ENCODE assay signal across 8 mouse cellular contexts in the genomic region with DNA sequence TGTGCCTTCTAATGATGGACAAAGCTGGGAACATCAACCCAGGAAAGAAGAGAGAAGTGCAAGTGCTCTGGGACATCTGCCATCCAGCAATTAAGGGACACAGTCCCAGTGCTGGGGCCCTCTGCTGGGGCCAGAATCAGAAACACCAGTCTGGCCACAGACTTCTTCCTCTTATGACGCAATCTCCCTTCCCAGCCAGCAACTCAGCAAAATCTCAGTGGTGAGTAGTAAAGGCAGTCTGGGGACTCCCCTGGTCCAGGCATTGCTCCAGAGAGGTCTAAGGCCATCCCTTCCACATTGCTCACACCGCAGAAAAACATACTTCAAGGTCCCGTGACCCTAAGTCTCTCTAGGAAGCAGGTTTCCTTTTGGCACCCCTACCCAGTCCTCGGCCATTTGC. TPM values are rescaled to one million over a fixed set of nuclear protein-coding genes. Genes with fewer than 3 reads are reported as not detected.
A peak's percentile ranks its signal among the peaks of the same experiment; 100 is the strongest.
DNase-seq lines count a peak whose midpoint lies in the region; ATAC-seq and TF ChIP-seq lines count a peak whose summit lies in the region.

No protein-coding gene starts in this region.

- peaks cover 5% of the 10 kb centered on the region for H3K36me3 ChIP-seq in erythroblast, embryonic 14.5 days (ENCODE audit: control insufficient read depth)
- H3K36me3 ChIP-seq in heart, adult 2 months (ENCODE audit: control insufficient read depth, insufficient read depth, low read length), result no peaks in the 10 kb centered on the region
- H3K36me3 ChIP-seq in lung, embryonic 14.5 days (ENCODE audit: insufficient read depth), result peaks cover 4% of the 10 kb centered on the region

- H3K79me2 ChIP-seq in heart, adult 2 months (replicated peaks; ENCODE audit: control insufficient read depth, insufficient read depth, low read length), result no peaks in the 10 kb centered on the region; the same call in 1 of the 2 replicates

- no peak for ATAC-seq in erythroblast, adult 5-6 weeks (replicated peaks; ENCODE audit: low FRiP score, poor library complexity, severe bottlenecking)
- 0 out of 2 replicates have a peak, but pooled peaks have one; percentile 11 for ATAC-seq in lung, embryonic 14.5 days (ENCODE audit: insufficient read depth)

- intact Hi-C loops in heart, adult 2 months (cut with DNase I), result loop anchor here (2.0 to 5.0 kb wide), 3 partner anchors 37 to 65 kb away; a partner anchor contains a TSS

- peak overlapping the region; percentile 66 for H3K4me3 ChIP-seq in erythroblast, embryonic 14.5 days (replicated peaks)
- peak overlapping the region; percentile 57 for H3K4me3 ChIP-seq in heart, adult 2 months
- peak overlapping the region; percentile 60 for H3K4me3 ChIP-seq in lung, embryonic 14.5 days (ENCODE audit: low read depth, low read length)

- WGBS in heart, adult 2 months, result 28% methylated on average over 4 of the region's 4 CpGs
- WGBS in lung, embryonic 14.5 days, result 61% methylated on average over 4 of the region's 4 CpGs

- peaks cover 24% of the 10 kb centered on the region for H3K4me1 ChIP-seq in erythroblast, embryonic 14.5 days (ENCODE audit: control insufficient read depth)
- H3K4me1 ChIP-seq in heart, adult 2 months (ENCODE audit: control insufficient read depth, insufficient read depth, low read length), result peaks cover 5% of the 10 kb centered on the region; the same call in 1 of the 2 replicates
- H3K4me1 ChIP-seq in lung, embryonic 14.5 days (ENCODE audit: insufficient read depth), result no peaks in the 10 kb centered on the region

- H3K9me3 ChIP-seq in erythroblast, embryonic 14.5 days (ENCODE audit: control insufficient read depth, low read length), result no peaks in the 10 kb centered on the region
- no peaks in the 10 kb centered on the region for H3K9me3 ChIP-seq in lung, embryonic 14.5 days (ENCODE audit: low read depth, low read length)

- peak overlapping the region; percentile 74 for H3K4me2 ChIP-seq in lung, embryonic 14.5 days

- TF ChIP-seq POLR2A in heart, adult 2 months (IDR thresholded peaks at IDR 0.05; ENCODE audit: insufficient read depth, low read depth, low read length), result no peak

- TF ChIP-seq CTCF in heart, adult 2 months (IDR thresholded peaks at IDR 0.05), result peak; percentile 33
- no peak for TF ChIP-seq CTCF in lung, embryonic 14.5 days (IDR thresholded peaks at IDR 0.05; ENCODE audit: low read depth)

- DNase-seq in adrenal gland, postnatal 14 days, result peak; percentile 70
- DNase-seq in heart, adult 2 months, result peak; percentile 46 to 70
- peak; percentile 43 for DNase-seq in kidney, adult 18-20 months
- peak; percentile 47 for DNase-seq in lung, embryonic 14.5 days
- peak; percentile 42 for DNase-seq in skeletal muscle tissue, adult 2 months (ENCODE audit: low read depth, low spot score)
- DNase-seq in left cerebral cortex, adult 18-20 months (ENCODE audit: low spot score in 2 of 2), result no peak

- H3K27ac ChIP-seq in heart, adult 2 months, result peak overlapping the region; percentile 73
- H3K27ac ChIP-seq in lung, embryonic 14.5 days (ENCODE audit: low read depth), result no peak overlapping the region

- H3K9ac ChIP-seq in heart, adult 2 months (ENCODE audit: low read depth, low read length), result no peak overlapping the region
- no peak overlapping the region for H3K9ac ChIP-seq in lung, embryonic 14.5 days

- no peak for TF ChIP-seq EP300 in heart, adult 2 months (IDR thresholded peaks at IDR 0.05; ENCODE audit: insufficient read depth, low read depth, low read length)

- H3K27me3 ChIP-seq in erythroblast, embryonic 14.5 days (ENCODE audit: control insufficient read depth), result no peaks in the 10 kb centered on the region
- no peaks in the 10 kb centered on the region for H3K27me3 ChIP-seq in heart, adult 2 months (ENCODE audit: control insufficient read depth, insufficient read depth, low read length)
- H3K27me3 ChIP-seq in lung, embryonic 14.5 days (ENCODE audit: insufficient read depth, low read length), result no peaks in the 10 kb centered on the region

RNA-seq across cellular contexts. Expression of a gene that starts 1.0 kb away (rescaled TPM):
- 0.12 and 0.21 TPM in 2 replicates for polyA plus RNA-seq in erythroblast, embryonic 14.5 days (2012)
- total RNA-seq in erythroblast, adult 5-6 weeks (2015; ENCODE audit: low replicate concordance), result 0.38 and 1.3 TPM in 2 replicates
- total RNA-seq in erythroblast, adult 5-6 weeks (2017; ENCODE audit: low replicate concordance), result 0.17 and 0.84 TPM in 2 replicates
- 13.3 and 13.6 TPM in 2 replicates for total RNA-seq in adrenal gland, postnatal 14 days (2021)
- 10 to 100 TPM; 10.6 to 10.8 TPM for total RNA-seq in heart, adult 2 months (2021)
- 17.0 and 19.3 TPM in 2 replicates for polyA plus RNA-seq in heart, adult 2 months (2012; rRNA removed)
- 12.9 and 14.1 TPM in 2 replicates for polyA plus RNA-seq in lung, embryonic 14.5 days (2014; fragmentation: Nextera tagmentation; extraction: Ambion mirVana)
- 10 to 100 TPM; 24.4 to 28.7 TPM for total RNA-seq in left cerebral cortex, adult 18-20 months (2021)

RNA-seq across cellular contexts. Expression of a gene that starts 27.1 kb away (rescaled TPM):
- 11.8 and 12.3 TPM in 2 replicates for polyA plus RNA-seq in erythroblast, embryonic 14.5 days (2012)
- 33.6 and 37.1 TPM in 2 replicates for total RNA-seq in erythroblast, adult 5-6 weeks (2015; ENCODE audit: low replicate concordance)
- total RNA-seq in erythroblast, adult 5-6 weeks (2017; ENCODE audit: low replicate concordance), result 40.6 and 56.8 TPM in 2 replicates
- total RNA-seq in adrenal gland, postnatal 14 days (2021), result 188 and 211 TPM in 2 replicates
- 10 to 100 TPM; 77.6 to 92.9 TPM for total RNA-seq in heart, adult 2 months (2021)
- 48.8 and 52.2 TPM in 2 replicates for polyA plus RNA-seq in heart, adult 2 months (2012; rRNA removed)
- 347 and 362 TPM in 2 replicates for polyA plus RNA-seq in lung, embryonic 14.5 days (2014; fragmentation: Nextera tagmentation; extraction: Ambion mirVana)
- 10 to 100 TPM; 78.1 to 96.2 TPM for total RNA-seq in left cerebral cortex, adult 18-20 months (2021)

RNA-seq across cellular contexts. Expression of a gene that starts 36.1 kb away (rescaled TPM):
- 2.5 and 2.8 TPM in 2 replicates for polyA plus RNA-seq in erythroblast, embryonic 14.5 days (2012)
- 25.4 and 38.0 TPM in 2 replicates for total RNA-seq in erythroblast, adult 5-6 weeks (2015; ENCODE audit: low replicate concordance)
- 14.8 and 28.5 TPM in 2 replicates for total RNA-seq in erythroblast, adult 5-6 weeks (2017; ENCODE audit: low replicate concordance)
- total RNA-seq in adrenal gland, postnatal 14 days (2021), result 99.6 and 129 TPM in 2 replicates
- 100 to 1,000 TPM; 663 to 774 TPM for total RNA-seq in heart, adult 2 months (2021)
- polyA plus RNA-seq in heart, adult 2 months (2012; rRNA removed), result 732 and 838 TPM in 2 replicates
- 59.5 and 62.0 TPM in 2 replicates for polyA plus RNA-seq in lung, embryonic 14.5 days (2014; fragmentation: Nextera tagmentation; extraction: Ambion mirVana)
- 100 to 1,000 TPM; 231 to 248 TPM for total RNA-seq in left cerebral cortex, adult 18-20 months (2021)

RNA-seq across cellular contexts. Expression of a gene that starts 45.0 kb away (rescaled TPM):
- polyA plus RNA-seq in erythroblast, embryonic 14.5 days (2012), result 0.74 and 1.2 TPM in 2 replicates
- 99.7 and 102 TPM in 2 replicates for total RNA-seq in erythroblast, adult 5-6 weeks (2015; ENCODE audit: low replicate concordance)
- 68.9 and 87.2 TPM in 2 replicates for total RNA-seq in erythroblast, adult 5-6 weeks (2017; ENCODE audit: low replicate concordance)
- total RNA-seq in adrenal gland, postnatal 14 days (2021), result 144 and 154 TPM in 2 replicates
- total RNA-seq in heart, adult 2 months (2021), result 100 to 1,000 TPM; 107 to 116 TPM
- polyA plus RNA-seq in heart, adult 2 months (2012; rRNA removed), result 51.0 and 86.7 TPM in 2 replicates
- polyA plus RNA-seq in lung, embryonic 14.5 days (2014; fragmentation: Nextera tagmentation; extraction: Ambion mirVana), result 123 and 131 TPM in 2 replicates
- total RNA-seq in left cerebral cortex, adult 18-20 months (2021), result 100 to 1,000 TPM; 129 to 130 TPM

Comparison
In these comparisons a context has a peak if more than half of its experiments do, and no peak if none do; other contexts are left out.
1. DNase-seq: peak in adrenal gland, postnatal 14 days (single experiment), heart, adult 2 months (2 of 2), kidney, adult 18-20 months (single experiment), lung, embryonic 14.5 days (single experiment) and skeletal muscle tissue, adult 2 months (single experiment); none in left cerebral cortex, adult 18-20 months (0 of 2).
2. Peak in every context shown above with its lines, with median percentiles within 50 percentile points of each other: H3K4me3 ChIP-seq.